Mouse (Mus musculus): ENCODE measurements at regions not wholly inside any gene's neighbourhood (a gene's known extent, or its start where the extent isn't known, plus 50 kb on each side); places are given as distances from the start of the nearest gene placed in this dataset.
"Not testable (repeated sequence)": the region's sequence is repeated elsewhere in the genome, so short reads cannot be mapped to it uniquely, and the experiment has no call there.

GRCm38 (mm10) chr11:24317989-24318735, 240.3 kb downstream of the Bcl11a start:
- no peak for TF ChIP-seq CTCF (IDR thresholded peaks at IDR 0.05; ENCODE audit: borderline replicate concordance, extremely low read depth, insufficient read depth, insufficient read length)
- no peak for TF ChIP-seq POLR2A (IDR thresholded peaks at IDR 0.05; ENCODE audit: borderline replicate concordance, extremely low read depth, insufficient read depth, insufficient read length, poor library complexity, severe bottlenecking)
- no peak for DNase-seq (ENCODE audit: low read depth)

GRCm38 (mm10) chr11:24319222-24319621, 241.4 kb downstream of the Bcl11a start:
- no peak for TF ChIP-seq POLR2A (IDR thresholded peaks at IDR 0.05; ENCODE audit: borderline replicate concordance, extremely low read depth, insufficient read depth, insufficient read length, poor library complexity, severe bottlenecking)
- TF ChIP-seq CTCF (IDR thresholded peaks at IDR 0.05; ENCODE audit: borderline replicate concordance, extremely low read depth, insufficient read depth, insufficient read length) = no peak
- no peak for DNase-seq (ENCODE audit: low read depth)

- DNase-seq (ENCODE audit: low read depth) = not testable (repeated sequence)
Observed at GRCm38 (mm10) chr11:24322412-24322811, 244.6 kb downstream of the Bcl11a start.

GRCm38 (mm10) chr11:24328481-24328880, 250.6 kb downstream of the Bcl11a start:
- TF ChIP-seq POLR2A (IDR thresholded peaks at IDR 0.05; ENCODE audit: borderline replicate concordance, extremely low read depth, insufficient read depth, insufficient read length, poor library complexity, severe bottlenecking) (no peak), CTCF (IDR thresholded peaks at IDR 0.05; ENCODE audit: borderline replicate concordance, extremely low read depth, insufficient read depth, insufficient read length) (no peak)
- DNase-seq (ENCODE audit: low read depth) = no peak

GRCm38 (mm10) chr11:24330366-24331124, 252.7 kb downstream of the Bcl11a start:
- peak; percentile 94 for DNase-seq (ENCODE audit: low read depth)
- TF ChIP-seq POLR2A (IDR thresholded peaks at IDR 0.05; ENCODE audit: borderline replicate concordance, extremely low read depth, insufficient read depth, insufficient read length, poor library complexity, severe bottlenecking) (no peak), CTCF (IDR thresholded peaks at IDR 0.05; ENCODE audit: borderline replicate concordance, extremely low read depth, insufficient read depth, insufficient read length) (no peak)

- DNase-seq (ENCODE audit: low read depth) = no peak
- TF ChIP-seq CTCF (IDR thresholded peaks at IDR 0.05; ENCODE audit: borderline replicate concordance, extremely low read depth, insufficient read depth, insufficient read length) = no peak
- no peak for TF ChIP-seq POLR2A (IDR thresholded peaks at IDR 0.05; ENCODE audit: borderline replicate concordance, extremely low read depth, insufficient read depth, insufficient read length, poor library complexity, severe bottlenecking)
Observed at GRCm38 (mm10) chr11:24332241-24332640, 254.4 kb downstream of the Bcl11a start.

- TF ChIP-seq CTCF (IDR thresholded peaks at IDR 0.05; ENCODE audit: borderline replicate concordance, extremely low read depth, insufficient read depth, insufficient read length) (no peak), POLR2A (IDR thresholded peaks at IDR 0.05; ENCODE audit: borderline replicate concordance, extremely low read depth, insufficient read depth, insufficient read length, poor library complexity, severe bottlenecking) (no peak)
- no peak for DNase-seq (ENCODE audit: low read depth)
Observed at GRCm38 (mm10) chr11:24333111-24333510, 255.3 kb downstream of the Bcl11a start.

GRCm38 (mm10) chr11:24335256-24335655, 257.4 kb downstream of the Bcl11a start:
- no peak for DNase-seq (ENCODE audit: low read depth)
- TF ChIP-seq POLR2A (IDR thresholded peaks at IDR 0.05; ENCODE audit: borderline replicate concordance, extremely low read depth, insufficient read depth, insufficient read length, poor library complexity, severe bottlenecking) (no peak), CTCF (IDR thresholded peaks at IDR 0.05; ENCODE audit: borderline replicate concordance, extremely low read depth, insufficient read depth, insufficient read length) (no peak)

GRCm38 (mm10) chr11:24338111-24338510, 260.3 kb downstream of the Bcl11a start:
- TF ChIP-seq CTCF (IDR thresholded peaks at IDR 0.05; ENCODE audit: borderline replicate concordance, extremely low read depth, insufficient read depth, insufficient read length) (no peak), POLR2A (IDR thresholded peaks at IDR 0.05; ENCODE audit: borderline replicate concordance, extremely low read depth, insufficient read depth, insufficient read length, poor library complexity, severe bottlenecking) (no peak)
- DNase-seq (ENCODE audit: low read depth) = peak; percentile 58

GRCm38 (mm10) chr11:24339061-24339460, 261.2 kb downstream of the Bcl11a start:
- no peak for DNase-seq (ENCODE audit: low read depth)
- TF ChIP-seq POLR2A (IDR thresholded peaks at IDR 0.05; ENCODE audit: borderline replicate concordance, extremely low read depth, insufficient read depth, insufficient read length, poor library complexity, severe bottlenecking) = no peak
- no peak for TF ChIP-seq CTCF (IDR thresholded peaks at IDR 0.05; ENCODE audit: borderline replicate concordance, extremely low read depth, insufficient read depth, insufficient read length)

- DNase-seq (ENCODE audit: low read depth) = no peak
- TF ChIP-seq CTCF (IDR thresholded peaks at IDR 0.05; ENCODE audit: borderline replicate concordance, extremely low read depth, insufficient read depth, insufficient read length) (no peak), POLR2A (IDR thresholded peaks at IDR 0.05; ENCODE audit: borderline replicate concordance, extremely low read depth, insufficient read depth, insufficient read length, poor library complexity, severe bottlenecking) (no peak)
Observed at GRCm38 (mm10) chr11:24340677-24341076, 262.8 kb downstream of the Bcl11a start.

- no peak for DNase-seq (ENCODE audit: low read depth)
- TF ChIP-seq POLR2A (IDR thresholded peaks at IDR 0.05; ENCODE audit: borderline replicate concordance, extremely low read depth, insufficient read depth, insufficient read length, poor library complexity, severe bottlenecking) = no peak
- TF ChIP-seq CTCF (IDR thresholded peaks at IDR 0.05; ENCODE audit: borderline replicate concordance, extremely low read depth, insufficient read depth, insufficient read length) = no peak
Observed at GRCm38 (mm10) chr11:24341650-24342049, 263.8 kb downstream of the Bcl11a start.

Data from brain, embryonic 14.5 days (tissue).